12 mouse cellular contexts compared by ENCODE assay signal in the genomic region with DNA sequence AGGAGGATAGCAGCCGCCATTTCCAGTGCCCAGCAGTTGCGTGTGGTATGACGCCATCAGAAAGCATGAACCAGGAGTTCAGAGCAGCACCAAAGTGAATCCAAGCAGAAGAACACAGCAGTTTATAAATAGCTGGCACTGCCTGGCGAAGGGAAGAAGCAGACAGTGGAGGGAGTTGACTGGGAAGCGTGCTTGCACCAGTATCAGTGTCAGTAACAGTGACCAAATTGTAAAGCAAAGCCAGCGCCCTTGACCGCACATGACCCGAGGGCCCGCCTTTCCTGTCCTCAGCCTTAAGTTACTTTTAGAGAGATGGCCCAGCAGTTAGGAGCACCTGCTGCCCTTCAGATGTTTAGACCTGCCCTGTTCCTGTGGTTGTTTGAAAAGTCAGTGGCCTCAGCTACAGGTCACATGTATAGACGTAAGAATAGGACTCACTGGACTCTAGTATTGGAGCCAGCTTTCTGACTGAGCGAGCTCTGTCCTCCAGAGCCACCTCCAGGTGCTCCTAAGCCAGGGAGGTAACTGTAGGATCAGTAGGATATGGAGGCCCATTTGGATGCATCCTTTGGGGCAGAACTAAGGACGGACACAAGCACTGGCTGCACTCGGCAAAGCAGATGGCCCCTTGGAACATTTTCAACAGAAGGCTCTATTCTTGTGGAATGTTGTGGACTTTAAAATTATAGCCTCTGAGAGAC.
DNase-seq lines count a peak whose midpoint lies in the region; ATAC-seq and TF ChIP-seq lines count a peak whose summit lies in the region.
"Had no signal": no experiment of that assay in that cellular context is flagged by ENCODE, and none has a peak within 500 bp of the region (broad histone marks: within the 10 kb centered on the region; RNA-seq: fewer than 3 reads in every experiment).

No protein-coding gene starts in this region.

- no peak for TF ChIP-seq CTCF in kidney, postnatal 0 days (IDR thresholded peaks at IDR 0.05; ENCODE audit: low read depth)

- ATAC-seq in kidney, postnatal 0 days (replicated peaks; ENCODE audit: low FRiP score, low read depth): peak; percentile 27; the same call in 1 of the 2 replicates
- ATAC-seq in midbrain, embryonic 16.5 days: no peak
- ATAC-seq: liver, embryonic 12.5 days had no signal

- peaks cover 19% of the 10 kb centered on the region; the same call in 1 of the 2 replicates for H3K4me1 ChIP-seq in kidney, postnatal 0 days (replicated peaks; ENCODE audit: insufficient read depth, low read length)
- H3K4me1 ChIP-seq in midbrain, embryonic 16.5 days (ENCODE audit: control insufficient read depth, insufficient read depth, low read length): no peaks in the 10 kb centered on the region

- H3K4me3 ChIP-seq in kidney, postnatal 0 days (replicated peaks; ENCODE audit: low read depth, low read length): no peak overlapping the region
- no peak overlapping the region for H3K4me3 ChIP-seq in macrophage (ENCODE audit: inconsistent target)
- H3K4me3 ChIP-seq in midbrain, embryonic 16.5 days (ENCODE audit: low read depth, low read length): no peak overlapping the region
- H3K4me3 ChIP-seq: liver, embryonic 12.5 days had no signal

- H3K79me2 ChIP-seq in macrophage (ENCODE audit: inconsistent target): no peaks in the 10 kb centered on the region; the same call in 1 of the 2 replicates

- no peaks in the 10 kb centered on the region for H3K27me3 ChIP-seq in kidney, postnatal 0 days (ENCODE audit: insufficient read depth, low read length)
- H3K27me3 ChIP-seq in midbrain, embryonic 16.5 days (ENCODE audit: control insufficient read depth, insufficient read depth, low read depth, low read length): no peaks in the 10 kb centered on the region

- H3K36me3 ChIP-seq in kidney, postnatal 0 days (ENCODE audit: insufficient read depth, low read length): 0 out of 2 replicates have a peak, but pooled peaks cover 8% of the 10 kb centered on the region
- peaks cover 20% of the 10 kb centered on the region; the same call in 1 of the 2 replicates for H3K36me3 ChIP-seq in macrophage (ENCODE audit: inconsistent target)
- peaks cover 24% of the 10 kb centered on the region for H3K36me3 ChIP-seq in midbrain, embryonic 16.5 days (ENCODE audit: control insufficient read depth, insufficient read depth, low read length)

- no peaks in the 10 kb centered on the region for H3K9me3 ChIP-seq in kidney, postnatal 0 days (replicated peaks; ENCODE audit: low read length)
- H3K9me3 ChIP-seq in midbrain, embryonic 16.5 days (replicated peaks; ENCODE audit: control insufficient read depth, low read length, poor library complexity, severe bottlenecking): no peaks in the 10 kb centered on the region
- H3K9me3 ChIP-seq: G1E; liver, embryonic 12.5 days had no signal

- H3K9ac ChIP-seq in kidney, postnatal 0 days (ENCODE audit: low read depth, low read length): no peak overlapping the region
- H3K9ac ChIP-seq in midbrain, embryonic 16.5 days (ENCODE audit: low read depth, low read length): no peak overlapping the region
- H3K9ac ChIP-seq: liver, embryonic 12.5 days had no signal

- no peak overlapping the region for H3K4me2 ChIP-seq in kidney, postnatal 0 days (ENCODE audit: low read length)
- H3K4me2 ChIP-seq in midbrain, embryonic 16.5 days (ENCODE audit: low read length): no peak overlapping the region
- H3K4me2 ChIP-seq: liver, embryonic 12.5 days had no signal

- WGBS in kidney, postnatal 0 days: 61% methylated on average over 13 of the region's 13 CpGs
- 92% methylated on average over 13 of the region's 13 CpGs for WGBS in macrophage (ENCODE audit: missing documents)
- 90% methylated on average over 13 of the region's 13 CpGs for WGBS in midbrain, embryonic 16.5 days

- H3K27ac ChIP-seq in kidney, postnatal 0 days: no peak overlapping the region
- peak overlapping the region; percentile 99 for H3K27ac ChIP-seq in macrophage
- no peak overlapping the region for H3K27ac ChIP-seq in midbrain, embryonic 16.5 days (ENCODE audit: low read length)

- DNase-seq in cerebellum, adult 11 months: peak; percentile 50
- no peak for DNase-seq in cerebellum, postnatal 4 days (ENCODE audit: low spot score in 2 of 2)
- peak; percentile 69 for DNase-seq in kidney, postnatal 0 days (ENCODE audit: low spot score)
- DNase-seq in kidney, postnatal 14 days: no peak
- DNase-seq in cerebellum, postnatal 25 days: peak; percentile 54 to 61
- DNase-seq in adrenal gland, adult 18-20 months (ENCODE audit: low spot score in 2 of 2): no peak
- DNase-seq: right cerebral cortex, postnatal 25 days; thymus, adult 18-20 months had no signal

Comparison
In these comparisons a context has a peak if more than half of its experiments do, and no peak if none do; other contexts are left out.
1. DNase-seq: peak in cerebellum, adult 11 months (single experiment), kidney, postnatal 0 days (single experiment) and cerebellum, postnatal 25 days (2 of 2); none in cerebellum, postnatal 4 days (0 of 2), kidney, postnatal 14 days (single experiment) and adrenal gland, adult 18-20 months (0 of 2).